Mouse (Mus musculus): ENCODE data around the gene Bglap3.

DNA sequence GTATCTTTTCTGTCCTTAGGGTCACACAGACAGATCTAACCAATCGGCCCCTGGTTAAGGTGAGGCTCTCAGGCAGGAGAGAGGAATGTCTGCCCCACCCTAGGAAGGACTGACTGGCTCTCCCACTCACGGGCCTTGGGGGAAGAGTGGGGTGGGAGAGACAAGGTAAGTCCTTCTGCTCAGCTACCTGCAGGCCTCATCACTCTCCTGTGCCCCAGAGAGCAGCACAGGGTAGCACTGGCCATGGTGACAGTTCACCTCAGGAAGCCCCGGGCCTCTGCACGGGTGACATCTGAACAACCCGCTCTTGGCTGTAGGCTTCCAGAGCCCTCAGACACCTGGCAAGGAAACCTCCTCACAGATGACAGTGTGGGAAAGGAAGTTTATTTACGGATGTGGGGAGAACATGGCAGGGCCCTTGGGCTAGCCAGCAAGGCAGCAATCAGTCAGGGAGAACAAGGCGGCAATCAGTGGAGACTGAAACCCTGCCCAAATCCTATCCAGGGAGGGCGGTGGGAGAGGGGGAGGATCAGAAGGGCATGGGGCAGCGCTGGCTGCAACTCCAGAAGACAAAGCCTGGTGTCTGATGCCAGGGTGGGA lies 21.3 kb upstream of the Bglap3 start:
- TF ChIP-seq USF1 (IDR thresholded peaks at IDR 0.05; ENCODE audit: low read depth) = no peak
- TF ChIP-seq CEBPB (IDR thresholded peaks at IDR 0.05; ENCODE audit: low read depth) = no peak

Data from C2C12 (cell line).